Mouse (Mus musculus) kidney, adult 2 months (tissue): ENCODE measurements around the gene D10Wsu102e.

Experiments used
- CTCF ChIP-seq: fragments of 200-500 bp; conservative IDR thresholded peaks from 2 replicates; pipeline ENCODE4 v1.5.1; 2011; ENCODE audit warnings: low read depth, mild to moderate bottlenecking, control low read depth, low read length, moderate library complexity, mixed read lengths; ENCODE audit not compliant: insufficient read depth, insufficient read length
- POLR2A ChIP-seq: fragments of 200-500 bp; IDR thresholded peaks from one replicate; pipeline ENCODE4 v1.6.1; 2011; ENCODE audit warnings: low read depth, low read length, control low read depth

GRCm38 (mm10) chr10:83475226-83475625 lies 115.2 kb downstream of the D10Wsu102e start:
- no peak for TF ChIP-seq CTCF
- TF ChIP-seq POLR2A = no peak
